Mouse (Mus musculus) embryonic fibroblast, embryonic 13.5 days (primary cell): ENCODE measurements around the gene Usp39. TPM values are rescaled to one million over a fixed set of nuclear protein-coding genes. Genes with fewer than 3 reads are reported as not detected.

Experiments
- H3K27ac ChIP-seq: 2 replicates; pipeline ENCODE4 v1.5.1; 2012; ENCODE audit warnings: low read length, control low read depth, inconsistent platforms; ENCODE audit not compliant: insufficient read depth
- H3K4me1 ChIP-seq: 2 replicates; pipeline ENCODE4 v1.6.1; 2011; ENCODE audit warnings: low read length; ENCODE audit not compliant: control insufficient read depth, insufficient read depth
- H3K4me3 ChIP-seq: 2 replicates; pipeline ENCODE4 v1.5.1; 2011; ENCODE audit warnings: mild to moderate bottlenecking, control low read depth, low read length; ENCODE audit not compliant: insufficient read depth
- CTCF ChIP-seq: IDR thresholded peaks from 2 replicates; pipeline ENCODE4 v1.5.1; 2011; ENCODE audit warnings: mild to moderate bottlenecking, control low read depth, low read length, moderate library complexity, borderline replicate concordance; ENCODE audit not compliant: insufficient read depth
- POLR2A ChIP-seq: IDR thresholded peaks from 2 replicates; pipeline ENCODE4 v1.6.1; 2011; ENCODE audit warnings: low read depth, mild to moderate bottlenecking, control low read depth, low read length, moderate library complexity
- polyA plus RNA-seq: library from polyadenylated mRNA; stranded (reverse); fragments of >200 nt; gene quantifications from 2 replicates; pipeline ENCODE4 v1.2.4, GENCODE M21; 2011; ENCODE audit warnings: low read depth; ENCODE audit not compliant: missing spikeins, insufficient read length

The Usp39 gene
- polyA plus RNA-seq, 1 experiment, result 73.5 TPM

GRCm38 (mm10) chr6:72371571-72371970 is 26.6 kb upstream of the Usp39 start:
- no peak overlapping the region for H3K4me3 ChIP-seq
- peak overlapping the region; percentile 93 for H3K27ac ChIP-seq
- TF ChIP-seq POLR2A (peak; percentile 22; the same call in 1 of the 2 replicates), CTCF (no peak)
- H3K4me1 ChIP-seq, result peaks cover 10% of the 10 kb centered on the region; the same call in 1 of the 2 replicates

- peaks cover 10% of the 10 kb centered on the region; the same call in 1 of the 2 replicates for H3K4me1 ChIP-seq
- TF ChIP-seq CTCF, result no peak
- no peak; the same call in 1 of the 2 replicates for TF ChIP-seq POLR2A
- H3K4me3 ChIP-seq, result no peak overlapping the region
- H3K27ac ChIP-seq, result peak overlapping the region; percentile 93
Measured at GRCm38 (mm10) chr6:72371147-72371546, 26.2 kb upstream of the Usp39 start.

GRCm38 (mm10) chr6:72370091-72370490 is 25.1 kb upstream of the Usp39 start:
- Histone ChIP-seq H3K4me3 (no peak overlapping the region), H3K4me1 (peaks cover 10% of the 10 kb centered on the region; the same call in 1 of the 2 replicates), H3K27ac (peak overlapping the region; percentile 93)
- TF ChIP-seq CTCF (no peak), POLR2A (no peak)

GRCm38 (mm10) chr6:72369557-72369956 is 24.6 kb upstream of the Usp39 start:
- TF ChIP-seq POLR2A, result no peak
- no peak for TF ChIP-seq CTCF
- Histone ChIP-seq H3K27ac (peak overlapping the region; percentile 93; the same call in 1 of the 2 replicates), H3K4me3 (no peak overlapping the region), H3K4me1 (peaks cover 10% of the 10 kb centered on the region; the same call in 1 of the 2 replicates)

- Histone ChIP-seq H3K27ac (no peak overlapping the region), H3K4me1 (peaks cover 10% of the 10 kb centered on the region; the same call in 1 of the 2 replicates), H3K4me3 (no peak overlapping the region)
- TF ChIP-seq POLR2A (no peak), CTCF (no peak)
Measured at GRCm38 (mm10) chr6:72367460-72367974, 22.5 kb upstream of the Usp39 start.

- Histone ChIP-seq H3K27ac (no peak within 1 kb of the TSS), H3K4me1 (peaks cover 6% of the 10 kb centered on the region; the same call in 1 of the 2 replicates), H3K4me3 (no peak within 1 kb of the TSS)
- TF ChIP-seq POLR2A (no peak), CTCF (no peak)
Measured at GRCm38 (mm10) chr6:72366844-72367443, 22.0 kb upstream of the Usp39 start, which contains the start of gene Rnf181. Gene Rnf181, minus strand, starts transcription at chr6:72366956.

- Histone ChIP-seq H3K27ac (no peak overlapping the region), H3K4me3 (no peak overlapping the region), H3K4me1 (peaks cover 6% of the 10 kb centered on the region; the same call in 1 of the 2 replicates)
- TF ChIP-seq POLR2A (no peak), CTCF (no peak)
Measured at GRCm38 (mm10) chr6:72366304-72366703, 21.3 kb upstream of the Usp39 start.

- Histone ChIP-seq H3K27ac (no peak overlapping the region), H3K4me1 (no peaks in the 10 kb centered on the region), H3K4me3 (no peak overlapping the region)
- TF ChIP-seq POLR2A (no peak), CTCF (no peak)
Measured at GRCm38 (mm10) chr6:72364985-72365384, 20.0 kb upstream of the Usp39 start.

- TF ChIP-seq POLR2A (no peak), CTCF (peak; percentile 20; the same call in 1 of the 2 replicates)
Measured at GRCm38 (mm10) chr6:72364009-72364408, 19.0 kb upstream of the Usp39 start.

More at GRCm38 (mm10) chr6:72364009-72364408, 19.0 kb upstream of the Usp39 start:
- Histone ChIP-seq H3K4me1 (no peaks in the 10 kb centered on the region), H3K4me3 (no peak overlapping the region), H3K27ac (no peak overlapping the region)
